Mouse (Mus musculus): Measurements from ENCODE around the gene Olfr878.

Olfr878 gene

GRCm38 (mm10) chr9:37917540-37917939 is at the start of gene Olfr878:
Gene Olfr878, plus strand, starts transcription at chr9:37917840.
- no peak for DNase-seq

GRCm38 (mm10) chr9:37870246-37870645 is 47.4 kb upstream of the Olfr878 start:
- DNase-seq, result no peak

GRCm38 (mm10) chr9:37871097-37871496 is 46.5 kb upstream of the Olfr878 start:
- no peak for DNase-seq

GRCm38 (mm10) chr9:37871536-37871935 is 46.1 kb upstream of the Olfr878 start:
- DNase-seq, result no peak

GRCm38 (mm10) chr9:37890960-37891359 is 26.7 kb upstream of the Olfr878 start:
- DNase-seq, result no peak

- no peak for DNase-seq
These were observed 21.0 kb upstream of the Olfr878 start, which contains the start of gene Olfr145 for GRCm38 (mm10) chr9:37896661-37897060. Gene Olfr145, plus strand, starts transcription at chr9:37896724.

GRCm38 (mm10) chr9:37905555-37905954 is 12.1 kb upstream of the Olfr878 start:
- no peak for DNase-seq

- DNase-seq, result no peak
These were observed 378 bp downstream of the Olfr878 start for GRCm38 (mm10) chr9:37918018-37918417.

- DNase-seq, result no peak
These were observed 6.6 kb downstream of the Olfr878 start for GRCm38 (mm10) chr9:37924194-37924593.

GRCm38 (mm10) chr9:37925445-37925844 is 7.8 kb downstream of the Olfr878 start:
- DNase-seq, result no peak

- no peak for DNase-seq
These were observed 8.7 kb downstream of the Olfr878 start for GRCm38 (mm10) chr9:37926019-37927013.

GRCm38 (mm10) chr9:37932519-37932918 is 14.9 kb downstream of the Olfr878 start:
- peak; percentile 22 for DNase-seq

- no peak for DNase-seq
These were observed 16.5 kb downstream of the Olfr878 start for GRCm38 (mm10) chr9:37934146-37934545.

GRCm38 (mm10) chr9:37941167-37941566 is 23.5 kb downstream of the Olfr878 start:
- DNase-seq, result no peak
